Mouse (Mus musculus) layer of hippocampus, adult 9-11 months (tissue): ENCODE results near the gene Atxn7l3.
A peak's percentile ranks its signal among the peaks of the same experiment; 100 is the strongest.

ENCODE experiments used
- DNase-seq: peaks from one replicate; pipeline ENCODE4 v3.0.0; 2022

Gene Atxn7l3

GRCm38 (mm10) chr11:102318576-102319409, 22.4 kb upstream of the Atxn7l3 start:
- no peak for DNase-seq

DNA sequence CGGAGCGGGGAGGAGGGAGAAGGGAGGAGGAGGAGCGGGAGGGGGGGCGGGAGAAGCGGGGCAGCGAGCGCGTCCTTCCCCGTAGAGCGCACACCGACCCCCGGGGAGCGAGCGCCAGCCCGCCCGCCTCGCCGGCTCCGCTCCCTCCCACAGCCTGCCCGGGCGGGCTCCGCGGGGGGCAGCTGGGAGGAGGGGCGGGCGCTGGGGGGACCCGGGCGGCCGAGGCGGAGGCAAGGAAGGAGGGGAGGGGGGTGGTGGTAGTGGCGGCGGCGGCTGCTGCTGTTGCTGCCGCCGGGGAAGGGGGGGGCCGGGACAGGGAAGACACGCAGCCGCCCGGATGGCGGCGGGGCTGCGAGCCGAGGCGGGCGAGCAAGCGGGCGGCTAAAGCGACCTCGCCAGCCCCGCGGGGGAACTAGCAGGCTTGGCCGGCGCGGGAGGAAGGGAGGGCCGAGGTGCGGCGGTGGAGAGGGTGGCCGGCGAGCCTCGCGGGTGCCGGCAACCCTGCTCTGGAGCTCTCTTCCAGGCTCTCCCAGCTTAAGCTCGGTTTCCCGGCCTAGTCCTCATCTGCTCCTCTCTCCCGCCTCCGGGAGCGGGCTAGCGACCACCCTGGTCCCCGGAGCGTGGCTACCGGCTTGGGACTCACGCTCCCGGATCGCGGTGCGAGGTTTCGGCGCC, 21.6 kb upstream of the Atxn7l3 start:
- DNase-seq, result no peak

DNA sequence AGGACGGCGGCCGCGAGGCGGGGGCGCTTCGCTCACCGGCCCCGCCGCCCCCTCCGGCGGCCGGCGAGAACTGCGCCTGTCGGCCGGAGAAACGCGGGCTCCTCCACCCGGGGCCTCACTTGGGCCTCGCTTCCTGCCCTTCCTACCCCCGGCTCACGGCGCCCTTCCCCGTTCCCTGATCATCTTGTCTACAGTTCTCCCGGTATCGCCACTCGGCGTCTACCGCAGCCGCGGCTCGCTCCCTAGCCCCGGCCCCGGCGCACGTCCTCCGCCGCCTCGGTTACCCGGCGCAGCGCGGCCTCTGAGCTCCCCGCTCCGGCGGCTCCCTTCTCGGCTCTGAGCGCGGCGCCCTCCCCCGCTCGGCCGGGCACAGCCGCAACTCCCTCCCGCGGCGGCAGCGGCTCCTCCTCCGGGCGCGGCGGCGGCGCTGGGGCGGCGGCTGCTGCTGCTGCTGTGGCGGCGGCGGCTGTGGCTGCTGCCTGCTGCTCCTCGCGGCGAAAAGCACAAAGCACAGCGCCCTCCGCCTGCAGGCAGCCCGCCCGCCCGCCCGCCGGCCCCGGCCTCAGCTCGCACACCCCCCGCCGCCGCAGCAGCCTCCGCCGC, 21.0 kb upstream of the Atxn7l3 start:
- DNase-seq, result peak; percentile 63

GRCm38 (mm10) chr11:102316572-102317297, 20.3 kb upstream of the Atxn7l3 start:
- peak; percentile 89 for DNase-seq

DNA sequence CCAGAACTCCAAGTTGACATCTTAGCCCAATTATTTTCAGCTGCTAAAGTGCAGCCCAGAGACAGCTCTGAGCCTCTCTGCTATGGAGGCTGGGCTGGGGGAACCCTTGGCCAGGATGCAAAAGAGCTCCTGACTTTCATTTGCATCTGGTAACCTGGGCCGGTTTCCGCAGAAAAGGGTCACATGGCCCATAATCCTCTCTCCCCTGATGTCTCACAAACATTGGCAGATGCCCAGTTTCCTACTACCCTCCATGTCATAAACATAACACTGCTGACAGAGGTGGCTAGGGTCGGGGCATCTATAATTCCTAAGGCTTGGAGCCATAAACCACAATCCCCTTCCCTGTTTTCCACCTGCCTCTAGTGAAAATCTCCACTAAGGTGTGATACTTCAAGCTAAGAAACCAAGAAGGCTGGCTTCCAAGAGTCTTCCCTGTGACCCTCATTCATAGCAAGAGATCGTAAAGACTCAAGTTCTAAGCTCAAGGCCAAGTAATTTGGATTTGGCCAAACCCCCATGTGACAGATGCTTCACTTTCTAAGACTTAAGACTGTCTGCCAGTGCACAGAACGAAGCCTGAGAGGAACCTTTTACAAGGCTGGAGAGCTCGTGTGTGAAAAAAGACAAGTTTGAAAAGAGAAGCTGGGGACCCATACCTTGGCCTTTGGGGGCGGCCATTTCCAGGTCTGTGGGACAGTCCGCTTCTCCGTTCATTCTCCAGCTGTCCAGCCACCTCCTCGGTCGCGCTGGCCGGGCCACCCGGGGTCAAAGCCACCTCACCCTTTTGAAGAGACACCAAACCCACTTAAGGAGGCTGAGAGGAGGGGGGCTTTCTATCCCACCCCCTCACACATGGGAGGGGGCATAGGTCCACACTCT, 19.5 kb upstream of the Atxn7l3 start:
- DNase-seq, result no peak

- no peak for DNase-seq
Measured at GRCm38 (mm10) chr11:102314321-102314720, 17.9 kb upstream of the Atxn7l3 start.

GRCm38 (mm10) chr11:102312586-102312985, 16.2 kb upstream of the Atxn7l3 start:
- DNase-seq, result no peak

- no peak for DNase-seq
Measured at GRCm38 (mm10) chr11:102311966-102312365, 15.5 kb upstream of the Atxn7l3 start.

GRCm38 (mm10) chr11:102310768-102311695, 14.6 kb upstream of the Atxn7l3 start:
- no peak for DNase-seq

DNA sequence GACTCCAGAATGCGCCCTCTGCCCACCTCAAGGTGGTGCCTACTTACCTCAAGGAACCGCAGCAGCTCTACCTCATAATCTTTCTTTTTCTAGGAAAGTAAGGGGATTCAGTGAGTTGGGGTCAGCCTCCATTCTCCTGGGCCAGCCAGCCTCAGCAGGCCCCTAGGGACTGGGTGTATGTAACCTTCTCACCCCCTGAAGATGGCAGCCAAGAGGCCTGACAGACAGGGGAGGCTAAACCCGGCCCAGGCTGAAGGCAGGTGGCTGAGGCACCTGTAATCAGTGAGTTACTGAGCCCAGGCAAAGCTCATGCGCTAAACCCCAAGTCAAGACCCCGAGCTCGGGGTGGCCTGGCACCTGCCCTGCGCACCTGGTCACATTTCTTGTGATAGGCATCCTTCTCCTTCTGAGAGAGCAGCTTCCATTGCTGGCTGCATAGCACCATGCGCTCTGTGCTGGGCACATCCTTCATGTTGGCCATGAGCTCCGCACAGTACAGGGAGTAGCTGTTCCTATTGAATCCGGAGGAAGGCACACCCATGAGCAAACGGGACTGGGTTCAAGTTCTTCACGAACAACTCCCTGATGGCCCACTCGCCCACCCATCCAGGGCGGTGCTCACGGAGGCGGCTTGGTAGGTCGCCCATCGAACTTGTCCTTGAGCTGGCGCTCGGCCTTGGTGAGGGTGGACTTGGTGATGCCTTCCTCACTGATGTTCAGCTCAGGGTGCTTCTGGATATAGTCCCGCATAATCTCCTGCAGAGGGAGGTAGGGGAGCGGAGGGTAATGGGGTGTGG, 13.6 kb upstream of the Atxn7l3 start:
- no peak for DNase-seq

DNA sequence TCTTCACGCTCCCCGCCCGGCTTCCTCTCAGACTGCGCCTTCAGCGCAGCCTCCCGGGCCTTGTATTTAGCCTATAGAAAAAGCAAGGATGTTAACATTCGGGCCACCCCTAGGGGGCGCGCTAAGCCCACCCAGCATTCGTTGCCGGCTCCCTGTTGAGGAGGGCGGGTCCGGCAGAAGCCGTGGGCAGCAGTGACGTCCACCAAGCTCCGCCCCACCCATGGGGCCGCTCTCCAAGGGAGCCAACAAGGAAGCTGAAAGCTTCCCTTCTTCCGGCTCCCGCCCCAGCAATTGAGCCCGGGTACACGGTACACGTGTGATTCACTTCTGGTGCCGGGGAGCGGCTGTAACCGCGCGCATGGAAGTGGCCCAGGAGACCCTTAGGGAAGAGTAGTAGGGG, 12.5 kb upstream of the Atxn7l3 start:
- peak; percentile 97 for DNase-seq

GRCm38 (mm10) chr11:102308104-102308503, 11.7 kb upstream of the Atxn7l3 start:
- no peak for DNase-seq

- no peak for DNase-seq
Measured at GRCm38 (mm10) chr11:102305359-102305758, 8.9 kb upstream of the Atxn7l3 start.

GRCm38 (mm10) chr11:102304141-102304540, 7.7 kb upstream of the Atxn7l3 start:
- no peak for DNase-seq

- DNase-seq, result no peak
Measured at GRCm38 (mm10) chr11:102299839-102300238, 3.4 kb upstream of the Atxn7l3 start.

- DNase-seq, result no peak
Measured at GRCm38 (mm10) chr11:102297577-102298556, 1.4 kb upstream of the Atxn7l3 start.

- no peak for DNase-seq
Measured at GRCm38 (mm10) chr11:102295598-102296471, 596 bp downstream of the Atxn7l3 start.
